Mouse (Mus musculus): ENCODE measurements at regions not wholly inside any gene's neighbourhood (a gene's known extent, or its start where the extent isn't known, plus 50 kb on each side); places are given as distances from the start of the nearest gene placed in this dataset.
"Not testable (repeated sequence)": the region's sequence is repeated elsewhere in the genome, so short reads cannot be mapped to it uniquely, and the experiment has no call there.

DNA sequence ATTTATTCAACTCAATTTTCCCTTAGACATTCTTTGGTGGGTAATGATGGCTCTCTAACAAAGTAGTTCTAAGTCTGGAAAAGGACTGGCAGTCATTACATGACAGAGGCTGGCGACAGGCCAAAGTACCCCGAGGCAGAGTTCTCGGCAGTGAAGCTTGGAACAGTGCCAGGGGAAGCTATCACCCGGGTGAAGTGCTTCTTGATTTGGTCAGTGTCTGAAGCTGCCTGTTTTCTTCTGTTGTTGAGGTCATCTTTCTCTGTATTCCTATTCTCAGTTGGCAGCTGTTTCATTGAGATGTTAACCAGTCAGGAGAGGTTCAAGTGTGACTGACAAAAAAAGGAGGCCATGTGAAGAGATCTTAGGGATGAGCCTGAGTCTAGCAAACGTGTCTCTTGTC is 276.6 kb downstream of the Cetn3 start:
- peak; percentile 10 to 16 for DNase-seq

DNA sequence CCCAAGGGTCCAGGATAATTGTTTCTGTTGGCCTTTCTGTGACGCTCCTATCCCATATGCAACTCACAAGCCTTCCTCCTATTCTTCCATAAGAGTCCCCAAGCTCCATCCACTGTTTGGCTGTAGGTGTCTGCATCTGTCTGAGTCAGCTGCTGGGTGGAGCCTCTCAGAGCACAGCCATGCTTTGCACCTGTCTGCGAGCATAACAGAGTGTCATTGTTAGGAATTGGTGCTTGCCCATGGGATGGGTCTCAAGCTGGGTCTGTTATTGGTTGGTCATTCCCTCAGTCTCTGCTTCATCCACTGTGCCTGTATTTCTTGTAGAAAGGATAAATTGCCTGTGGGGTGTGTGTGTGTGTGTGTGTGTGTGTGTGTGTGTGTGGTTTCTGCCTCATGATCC is 281.0 kb downstream of the Cetn3 start:
- DNase-seq: not testable (repeated sequence)

DNA sequence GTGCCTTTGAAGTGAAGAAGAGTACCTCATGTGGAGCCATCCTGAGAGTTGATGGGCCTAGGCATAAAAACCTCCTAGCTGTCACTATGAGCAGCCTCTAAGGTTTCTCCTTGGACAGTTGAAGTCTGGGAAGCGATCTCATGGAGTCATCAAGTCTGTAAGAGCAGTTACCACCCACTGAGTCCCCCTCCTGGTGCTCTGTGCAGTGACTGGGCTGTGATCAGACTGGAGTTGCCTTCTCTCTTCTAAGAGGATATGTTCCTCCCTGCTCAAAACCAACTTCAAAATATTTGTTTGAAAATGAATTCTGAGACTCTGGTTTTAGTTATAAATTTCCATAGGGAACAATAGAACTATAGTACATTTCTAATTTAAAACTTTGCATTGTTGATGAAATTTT is 283.3 kb downstream of the Cetn3 start:
- no peak for DNase-seq

DNA sequence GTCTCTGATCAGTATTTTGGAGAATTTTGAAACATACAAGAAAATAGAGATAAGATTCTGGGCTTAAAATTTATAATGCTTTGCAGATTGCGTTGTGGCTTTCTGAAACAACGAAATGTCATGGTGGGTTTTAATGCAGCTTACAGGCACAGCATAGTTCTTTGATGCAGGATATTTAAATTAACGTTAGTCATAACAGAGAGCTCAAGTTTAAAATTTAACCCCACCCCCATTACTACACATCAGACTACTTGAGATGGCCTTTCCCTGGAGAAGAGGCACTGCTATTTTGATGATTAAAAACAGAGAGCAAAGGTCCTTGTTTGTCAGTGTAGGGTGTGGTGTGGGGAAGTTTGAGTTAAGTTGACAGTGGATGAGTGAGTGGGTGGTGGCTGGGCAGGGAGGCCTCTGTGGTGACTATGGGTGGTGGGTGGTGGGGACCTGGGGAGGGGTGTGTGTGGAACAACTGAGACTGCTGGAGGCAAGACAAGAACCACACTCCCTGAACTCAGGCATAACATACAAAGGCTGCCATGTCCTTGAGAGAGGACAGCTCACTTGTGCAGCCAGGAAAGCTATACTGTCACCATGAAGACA is 283.9 kb downstream of the Cetn3 start:
- DNase-seq: no peak

DNA sequence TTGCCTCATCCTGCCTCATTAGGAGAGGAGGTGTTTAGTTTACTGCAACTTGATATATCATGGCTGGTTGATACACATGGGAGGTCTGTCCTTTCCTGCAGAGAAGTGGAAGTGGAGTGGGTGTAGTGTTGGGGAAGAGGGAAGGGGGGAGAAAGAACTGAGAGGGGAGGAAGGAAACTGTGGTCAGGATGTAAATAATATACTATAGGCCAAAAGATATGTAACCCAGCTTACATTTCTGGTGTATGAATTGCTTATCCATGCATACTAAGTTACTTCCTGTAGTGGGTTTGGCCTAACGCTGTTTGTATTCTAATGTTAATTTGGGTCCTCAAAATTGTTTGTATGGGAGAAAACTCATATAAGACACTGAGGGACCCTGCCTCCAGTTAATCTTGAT is 289.6 kb downstream of the Cetn3 start:
- DNase-seq: no peak

DNA sequence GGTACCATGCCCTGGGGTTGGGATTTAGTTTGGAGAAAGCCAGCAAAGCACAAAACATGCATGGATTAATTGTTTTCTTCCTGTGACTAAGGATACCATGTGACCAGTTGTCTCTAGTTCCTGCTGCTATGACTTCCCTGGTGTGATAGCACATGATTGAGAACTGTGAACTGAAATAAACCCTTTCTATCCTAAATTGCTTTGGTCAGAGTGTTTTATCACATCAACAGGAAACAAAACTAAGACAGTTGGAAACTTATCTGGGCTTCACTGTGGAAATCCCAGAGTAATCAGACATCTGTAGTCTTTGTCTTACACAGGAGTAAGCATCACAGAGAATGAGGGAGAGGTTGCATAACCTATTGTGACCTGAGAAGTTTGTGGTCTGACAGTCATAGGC is 290.5 kb downstream of the Cetn3 start:
- DNase-seq: no peak

DNA sequence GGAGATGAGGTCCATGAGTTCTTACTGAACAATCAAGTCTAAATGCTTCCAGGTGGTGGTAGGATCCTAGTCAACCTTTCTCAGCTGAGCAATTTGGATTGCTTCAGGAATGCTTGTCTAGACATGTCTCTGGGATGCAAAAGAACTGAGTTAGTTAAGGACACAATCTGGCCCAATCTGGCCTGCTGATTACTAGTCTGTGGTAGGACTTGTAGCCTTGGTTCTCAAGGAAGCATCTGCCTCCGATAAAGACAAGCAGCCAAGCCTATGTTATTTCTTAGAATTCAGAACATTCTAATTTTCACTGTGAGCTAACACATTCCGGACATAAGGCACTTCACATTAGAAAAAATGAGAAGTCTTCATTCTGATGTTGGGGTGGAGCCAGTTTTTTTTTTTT is 298.5 kb downstream of the Cetn3 start:
- no peak for DNase-seq

DNA sequence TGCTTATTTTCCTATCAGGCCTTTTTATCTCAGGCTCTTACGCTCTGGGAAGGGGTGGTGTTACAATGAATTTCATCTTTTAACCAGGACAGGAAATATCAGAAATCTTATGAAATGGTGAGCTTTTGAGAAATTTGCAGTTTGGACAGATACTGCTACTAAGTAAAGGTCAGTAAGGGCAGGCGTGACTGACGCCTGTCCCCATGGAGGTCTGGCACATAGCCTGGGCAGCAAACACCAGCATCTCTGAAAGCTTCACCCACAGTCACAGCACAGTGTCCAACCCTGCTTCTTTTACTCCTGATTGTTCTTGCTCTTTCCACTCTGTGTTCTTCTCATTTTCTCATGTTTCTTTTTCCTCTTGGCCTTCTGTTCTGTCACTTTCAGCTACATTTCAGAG is 304.8 kb downstream of the Cetn3 start:
- no peak for DNase-seq

DNA sequence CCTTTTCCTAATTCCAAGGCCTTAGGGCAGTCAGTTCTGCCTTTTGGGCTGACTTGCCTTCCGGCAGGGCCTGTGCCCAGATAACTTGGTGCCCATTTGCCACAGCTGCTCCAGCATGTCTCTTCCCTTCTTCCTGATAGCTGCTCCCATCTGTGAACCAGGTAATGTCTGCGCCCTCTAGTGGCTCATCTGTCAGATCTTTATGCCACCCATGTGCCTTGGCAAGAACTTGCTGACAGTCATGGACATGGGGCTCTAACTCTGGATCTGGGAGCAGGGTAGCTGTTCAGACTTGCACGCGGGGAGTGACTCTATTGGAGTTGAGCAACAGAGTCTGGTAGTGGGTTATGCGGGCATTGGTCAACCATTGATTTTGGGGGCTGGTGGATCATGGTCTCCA is 309.3 kb downstream of the Cetn3 start:
- peak; percentile 12 to 16 for DNase-seq

DNA sequence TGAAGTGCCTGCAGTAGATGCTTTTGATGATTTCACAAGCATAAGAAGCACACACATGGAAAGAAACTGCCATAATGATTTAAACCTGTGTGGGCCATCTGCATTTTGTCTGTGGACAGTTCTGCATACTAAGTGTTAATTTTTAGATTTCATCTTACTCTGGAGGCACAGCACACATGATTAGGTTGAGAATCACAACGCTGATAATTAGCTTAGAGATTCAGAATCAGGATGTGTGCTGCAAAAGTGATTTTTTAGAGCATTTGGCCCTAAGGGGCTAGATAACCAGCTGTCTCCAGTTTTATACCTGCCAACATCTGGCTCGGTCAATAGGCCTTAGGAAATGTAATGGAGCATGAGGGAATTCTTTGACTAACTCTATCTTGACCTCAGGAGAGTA is 323.2 kb downstream of the Cetn3 start:
- DNase-seq: no peak

DNA sequence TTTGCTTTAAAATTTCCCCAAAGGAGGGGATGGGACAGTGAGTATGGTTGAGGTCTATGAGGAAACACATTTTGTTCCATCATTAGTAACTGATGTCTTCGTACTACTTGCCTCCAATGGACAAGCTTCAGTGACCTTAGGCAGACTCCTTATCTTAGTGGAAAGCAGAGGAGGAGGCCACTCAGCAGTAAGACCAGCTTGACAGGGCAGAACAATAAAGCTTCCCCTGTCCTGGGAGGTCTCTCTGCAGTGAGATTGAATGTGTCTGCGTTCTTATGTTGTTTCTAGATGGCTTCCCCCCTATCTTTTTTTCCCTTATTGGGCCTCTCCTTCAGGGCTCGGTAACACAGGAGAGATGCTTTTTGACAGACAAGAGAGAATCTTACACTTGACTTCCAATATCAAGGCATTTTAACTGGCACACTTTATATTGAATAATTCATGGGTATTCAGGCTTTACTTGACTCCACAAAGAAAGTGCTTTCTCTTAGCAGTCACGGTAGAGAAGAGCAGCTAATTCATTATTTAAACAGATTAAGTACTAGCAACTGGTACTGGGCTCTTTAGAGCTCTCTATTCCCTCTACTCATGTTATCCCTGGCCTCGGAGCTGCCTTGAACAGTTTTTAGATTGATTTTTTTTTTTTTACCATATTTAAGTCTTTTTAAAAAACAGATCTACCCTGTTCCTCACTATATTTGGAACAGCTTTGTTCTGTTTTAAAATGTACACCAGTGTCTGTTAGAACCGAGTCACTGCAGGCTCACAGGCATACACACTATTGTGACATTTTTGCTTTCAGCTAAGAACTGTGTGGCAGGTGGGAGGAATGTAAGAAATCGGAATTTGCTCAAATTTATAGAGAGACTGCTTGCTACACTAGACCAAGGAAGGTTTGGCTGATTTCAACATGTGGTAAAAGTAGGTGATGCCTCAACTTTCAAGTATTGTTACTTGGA is 347.2 kb downstream of the Cetn3 start:
- no peak for DNase-seq

Measured in cerebellum, adult 18-20 months (tissue).